Mouse (Mus musculus): Measurements from ENCODE around the gene Tbxas1.
A peak's percentile ranks its signal among the peaks of the same experiment; 100 is the strongest.

Tbxas1 gene

DNA sequence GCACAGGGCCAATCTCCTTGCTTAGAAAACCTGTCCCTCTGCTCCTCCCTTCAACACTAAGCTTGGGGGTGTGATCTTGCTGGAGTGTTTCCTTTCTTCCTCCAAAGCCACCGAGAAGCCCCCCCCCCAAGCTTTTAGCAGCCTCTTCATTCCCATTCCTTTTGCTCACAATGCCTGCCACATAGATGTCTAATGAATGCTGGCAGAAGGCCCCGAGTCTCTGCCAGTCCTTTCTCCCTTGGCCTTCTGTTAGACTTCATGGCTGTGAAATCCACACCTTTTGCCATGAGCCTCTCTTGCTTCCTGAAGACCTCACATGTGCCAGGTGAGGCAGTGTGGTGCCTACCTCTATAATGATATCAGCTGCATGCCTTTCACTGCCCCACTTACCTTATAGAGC is 47.3 kb downstream of the Tbxas1 start:
- no peak for DNase-seq (ENCODE audit: low spot score in 2 of 2)

DNA sequence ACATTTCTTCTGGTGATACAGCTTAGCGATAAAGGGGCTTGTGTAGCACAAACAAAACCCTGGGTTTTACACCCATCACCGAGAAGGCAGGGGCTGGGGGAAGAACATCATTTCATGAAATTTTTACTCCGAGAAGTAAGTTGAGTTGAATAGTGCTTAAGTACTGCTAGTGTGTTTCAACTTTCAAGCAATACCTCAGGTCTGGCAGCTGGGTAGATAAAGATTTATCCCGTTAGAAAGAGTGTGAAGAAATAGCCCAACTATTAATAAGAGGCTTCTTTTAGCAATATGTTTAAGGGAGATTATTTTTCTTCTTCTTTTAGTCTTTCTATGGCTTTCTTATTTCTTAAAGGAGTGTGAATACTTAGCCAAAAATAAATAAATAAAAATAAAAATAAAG is 48.2 kb downstream of the Tbxas1 start:
- no peak for DNase-seq (ENCODE audit: low spot score in 2 of 2)

DNA sequence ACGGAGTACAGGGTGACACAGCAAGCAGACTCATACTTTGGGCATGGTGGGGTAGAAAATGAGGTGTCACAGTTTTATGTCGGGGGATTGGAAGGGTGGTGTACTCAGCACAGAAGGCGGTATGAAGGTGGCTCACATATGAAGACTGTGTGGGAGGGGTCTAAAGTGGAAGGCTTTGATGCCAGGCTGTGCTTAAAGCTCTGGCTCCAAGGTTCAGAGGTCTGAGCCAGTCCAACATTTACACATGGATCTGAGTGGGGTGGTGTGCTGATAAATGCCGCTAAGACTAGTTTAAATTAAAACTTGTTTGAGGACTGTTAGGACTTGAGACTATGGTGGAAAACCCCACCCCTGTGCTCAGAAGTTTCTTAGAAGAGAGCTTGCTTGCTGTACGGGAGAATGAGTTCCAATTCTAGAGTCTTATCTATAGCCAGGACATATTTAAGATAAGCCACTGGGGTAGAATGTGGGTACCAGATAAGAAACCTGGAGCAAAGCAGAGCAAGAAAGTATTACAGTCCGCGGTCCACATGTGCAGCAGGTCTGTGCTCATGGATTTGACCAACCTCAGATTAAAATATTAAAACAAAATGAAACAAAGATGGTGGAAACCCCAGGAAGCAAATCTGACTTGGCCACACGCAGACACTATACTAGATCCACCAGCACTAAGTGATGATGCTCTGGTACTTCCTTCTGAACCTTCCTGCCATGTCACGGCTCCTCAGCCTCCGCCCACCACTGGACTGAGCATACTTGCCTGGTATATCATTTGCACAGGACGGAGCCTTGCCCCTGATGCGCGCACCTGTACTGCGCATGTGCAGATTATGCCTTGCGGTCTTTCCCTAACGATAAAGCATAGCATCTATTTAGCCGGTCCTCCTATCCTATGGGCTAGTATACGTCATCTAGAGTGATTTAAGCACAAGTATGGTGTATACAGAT is 48.9 kb downstream of the Tbxas1 start:
- DNase-seq (ENCODE audit: low spot score in 2 of 2) = no peak

DNA sequence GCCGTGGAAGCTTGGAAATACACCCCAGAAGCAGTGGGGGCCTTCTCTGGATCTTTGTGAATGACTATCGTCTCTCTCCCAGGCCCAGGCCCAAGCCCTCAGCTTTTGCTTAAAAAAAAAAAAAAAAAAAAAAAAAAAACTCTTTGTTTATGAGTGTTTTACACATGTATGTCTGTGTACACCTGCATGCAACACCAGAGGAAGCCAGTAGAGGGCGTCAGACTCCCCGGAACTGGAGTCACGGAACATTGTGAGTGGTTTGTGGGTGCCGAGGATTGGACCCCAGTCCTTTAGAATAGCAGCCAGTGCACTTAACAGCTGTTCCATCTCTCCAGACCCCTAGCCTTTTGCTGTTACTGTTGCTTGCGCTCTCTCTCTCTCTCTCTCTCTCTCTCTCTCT is 50.5 kb downstream of the Tbxas1 start:
- DNase-seq (ENCODE audit: low spot score in 2 of 2) = no peak

DNA sequence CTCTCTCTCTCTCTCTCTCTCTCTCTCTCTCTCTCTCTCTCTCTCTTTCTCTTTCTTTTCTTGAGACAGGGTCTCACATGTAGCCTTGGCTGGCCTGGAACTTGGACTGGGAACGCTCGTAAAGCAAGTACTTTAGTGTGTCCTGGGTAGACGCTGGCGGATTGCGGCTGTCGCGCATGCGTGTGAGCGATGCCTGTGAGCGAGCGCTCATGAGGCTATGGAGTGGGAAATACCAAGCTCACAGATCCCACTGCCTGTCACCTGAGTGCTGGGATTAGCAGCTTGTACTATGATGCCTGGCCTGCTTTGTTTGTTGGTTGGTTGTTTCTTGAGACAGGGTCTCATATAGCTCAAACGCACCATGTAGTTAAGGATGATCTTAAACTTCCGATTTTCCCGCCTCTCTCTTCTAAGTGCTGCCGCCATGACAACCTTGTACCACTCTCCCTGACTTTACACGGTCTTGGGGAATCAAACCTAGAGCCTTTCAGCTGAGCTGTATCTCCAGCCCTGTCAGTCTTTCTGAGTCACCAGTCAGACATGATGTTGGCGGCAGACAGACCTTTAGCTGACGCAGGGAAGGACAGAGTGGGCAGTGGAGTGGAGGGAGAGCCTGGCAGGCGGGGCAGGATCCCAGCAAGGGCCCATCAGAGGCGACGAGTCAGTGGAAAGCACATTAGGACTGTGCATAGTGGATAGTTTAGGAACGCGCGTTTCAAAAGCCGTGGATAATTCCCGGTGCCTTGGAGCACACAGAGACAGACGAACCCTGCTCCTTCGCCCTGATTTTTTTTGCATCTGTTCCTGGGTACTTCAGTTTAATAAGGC is 51.1 kb downstream of the Tbxas1 start:
- no peak for DNase-seq (ENCODE audit: low spot score in 2 of 2)

DNA sequence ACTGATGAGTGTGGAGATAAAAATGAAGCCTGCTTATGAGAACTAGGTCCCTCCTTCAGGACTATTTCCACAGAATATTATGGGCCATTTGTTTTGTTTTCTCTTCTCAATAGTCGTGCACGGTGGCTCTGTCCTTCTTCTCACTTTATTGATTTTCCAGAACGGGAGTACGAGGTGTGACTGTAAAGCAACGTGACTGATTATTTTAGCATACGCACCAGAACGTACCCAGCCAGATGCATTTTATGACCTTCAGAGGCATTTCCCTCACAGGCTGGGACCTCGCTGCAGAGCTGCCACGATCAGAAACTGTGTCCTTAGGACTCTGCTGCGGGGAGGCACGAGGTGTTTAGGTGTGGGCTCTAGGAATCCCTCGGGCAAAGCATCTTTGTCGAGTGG is 51.8 kb downstream of the Tbxas1 start:
- no peak for DNase-seq (ENCODE audit: low spot score in 2 of 2)

DNA sequence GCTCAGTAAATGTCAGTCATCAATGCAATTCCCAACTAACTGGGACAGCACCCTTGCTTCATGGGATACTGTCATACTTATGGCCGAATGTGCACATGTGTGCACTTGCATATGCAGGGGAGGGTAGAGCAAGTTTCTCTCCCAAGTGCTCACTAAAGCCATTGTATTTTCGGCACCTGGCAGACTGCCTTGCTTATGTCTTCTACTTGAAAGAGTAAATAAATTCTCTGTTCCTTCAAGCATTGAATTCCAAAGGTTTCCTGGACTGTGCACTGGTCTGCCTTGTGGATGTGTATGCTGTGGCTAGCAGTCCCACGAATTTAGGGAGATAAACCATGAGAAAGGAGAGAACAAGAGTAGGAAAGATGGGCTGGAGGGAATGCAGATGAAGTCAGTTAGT is 53.3 kb downstream of the Tbxas1 start:
- DNase-seq (ENCODE audit: low spot score in 2 of 2) = no peak

DNA sequence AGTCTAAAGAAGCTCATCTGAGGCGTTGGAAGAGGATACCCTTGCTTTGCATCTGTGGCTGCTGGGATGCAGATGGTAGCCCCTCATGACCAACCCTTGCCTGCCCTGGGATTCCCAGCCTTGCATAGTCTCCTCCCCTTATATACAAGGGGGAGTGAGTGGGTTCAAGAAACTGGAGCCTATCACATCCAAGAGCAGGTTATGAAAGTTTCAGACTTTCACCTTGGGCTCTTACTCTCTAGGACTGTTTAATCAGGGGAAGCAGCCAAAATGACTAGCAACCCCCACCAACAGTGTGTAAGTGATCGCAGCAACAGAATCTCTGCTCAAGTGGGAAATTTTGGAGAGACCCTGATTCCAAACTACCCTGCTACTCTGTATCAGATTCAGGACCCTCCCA is 60.8 kb downstream of the Tbxas1 start:
- no peak for DNase-seq (ENCODE audit: low spot score in 2 of 2)

DNA sequence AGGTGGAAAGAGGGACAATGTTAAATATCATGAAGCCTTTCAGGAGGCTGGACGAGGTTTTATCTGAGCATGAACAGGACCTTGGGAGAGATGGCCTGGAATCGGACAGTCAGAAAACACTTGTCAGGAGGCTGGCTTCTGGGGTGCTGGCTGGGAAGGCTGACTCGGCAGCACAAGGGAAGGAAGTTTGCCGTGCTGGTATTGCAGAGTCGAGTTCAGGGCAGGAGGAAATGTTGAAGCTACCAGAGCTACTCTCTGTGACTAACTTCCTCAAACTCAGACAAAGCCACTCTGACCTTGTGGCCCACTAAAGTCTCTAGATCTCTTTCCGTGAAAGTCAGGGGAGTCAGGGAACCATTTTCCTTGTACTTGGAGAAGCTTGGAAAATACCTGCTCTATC is 63.2 kb downstream of the Tbxas1 start:
- peak in 1 of 2 experiments; percentile 26 for DNase-seq (ENCODE audit: low spot score in 2 of 2)

DNA sequence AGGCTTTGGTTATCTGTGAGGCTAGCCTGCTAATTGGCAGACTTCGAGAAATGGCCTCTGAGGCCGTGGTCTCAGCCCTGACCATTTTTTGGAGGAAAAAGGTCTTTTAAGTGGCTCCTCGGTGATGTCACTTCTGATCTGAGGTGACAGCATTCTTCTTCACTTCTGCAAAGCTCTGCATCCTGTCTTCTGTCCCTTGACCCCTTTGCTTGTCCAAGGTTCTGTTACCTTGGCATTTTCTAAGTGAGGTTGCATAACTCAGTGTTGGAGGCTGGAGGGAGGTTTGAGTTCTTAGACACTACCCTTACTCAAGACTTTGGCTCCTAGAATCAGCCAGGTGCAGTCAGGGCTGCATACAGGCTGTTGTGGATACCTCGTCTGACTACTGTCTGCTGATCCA is 63.9 kb downstream of the Tbxas1 start:
- DNase-seq (ENCODE audit: low spot score in 2 of 2) = no peak

DNA sequence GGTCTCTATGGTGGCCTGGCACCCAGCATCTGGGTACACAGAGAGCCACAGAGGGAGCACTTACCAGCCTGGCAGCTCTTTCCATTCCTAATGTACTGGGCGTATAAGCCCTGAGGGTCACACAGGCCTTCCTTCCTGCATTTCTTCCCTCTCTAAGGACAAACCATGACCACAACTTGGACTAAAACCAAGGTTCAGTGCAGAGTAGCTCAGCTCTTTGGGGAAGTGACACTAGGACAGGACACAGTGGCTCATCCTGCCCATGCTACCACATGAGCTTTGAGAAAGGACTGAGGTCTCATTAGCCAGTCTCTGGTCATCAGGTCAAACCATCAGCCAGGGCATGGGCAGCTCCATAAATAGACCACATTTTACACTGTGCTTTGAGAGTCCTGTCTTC is 65.8 kb downstream of the Tbxas1 start:
- no peak for DNase-seq (ENCODE audit: low spot score in 2 of 2)

DNA sequence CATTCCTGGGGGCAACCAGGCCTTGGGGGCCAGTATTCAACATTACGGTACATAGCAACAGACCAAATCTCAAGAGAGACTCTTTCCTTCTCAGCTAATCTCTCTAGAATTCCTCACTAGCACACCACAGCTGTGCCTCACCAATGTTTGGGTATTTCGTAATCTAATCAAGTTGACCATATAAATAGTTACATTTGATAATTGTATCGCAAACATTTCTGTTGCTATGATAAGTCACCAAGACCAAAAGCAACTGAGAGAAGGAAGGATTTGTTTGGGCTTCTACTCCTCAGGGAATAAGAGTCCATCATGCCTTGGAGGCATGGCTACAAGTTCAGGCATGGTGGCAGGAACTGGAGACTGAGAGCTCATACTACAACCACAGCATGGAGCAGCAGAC is 67.6 kb downstream of the Tbxas1 start:
- DNase-seq (ENCODE audit: low spot score in 2 of 2) = no peak

DNA sequence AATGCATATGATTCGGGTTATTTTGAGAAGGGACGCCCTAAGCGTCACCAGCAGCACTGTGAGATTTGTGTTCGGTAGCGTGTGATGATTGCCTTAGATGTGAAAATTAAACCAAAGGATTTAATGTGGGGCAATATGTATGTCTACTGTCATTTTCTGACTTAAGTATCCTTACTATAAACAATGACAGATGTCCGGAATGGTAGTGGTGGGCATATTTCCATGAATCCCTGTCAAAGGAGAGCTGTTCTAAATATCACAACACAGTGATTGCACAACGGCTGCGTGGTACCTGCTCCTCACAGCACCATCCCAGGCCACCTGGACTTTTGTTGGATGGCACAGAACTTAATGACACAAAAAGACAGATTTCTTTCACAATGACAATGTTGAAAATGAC is 69.2 kb downstream of the Tbxas1 start:
- no peak for DNase-seq (ENCODE audit: low spot score in 2 of 2)

DNA sequence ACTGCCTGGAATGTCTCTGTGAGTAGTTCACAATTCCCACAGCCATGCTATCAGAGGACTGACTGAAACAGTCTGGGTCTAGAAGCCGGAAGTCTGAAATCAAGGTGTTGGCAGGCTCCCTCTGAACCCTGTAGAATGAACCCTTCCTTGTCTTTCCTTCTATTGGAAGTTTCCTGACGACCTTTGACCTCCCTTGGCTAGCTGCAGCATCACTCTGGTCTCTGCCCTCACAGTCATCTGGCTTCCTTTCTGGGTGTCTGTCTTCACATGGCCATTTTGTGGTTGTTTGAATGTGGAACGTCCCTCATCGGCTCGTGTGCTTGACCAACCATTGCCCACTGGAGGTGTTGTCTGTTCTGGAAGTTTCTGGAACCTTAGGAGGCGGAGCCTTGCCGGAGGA is 69.6 kb downstream of the Tbxas1 start:
- DNase-seq (ENCODE audit: low spot score in 2 of 2) = no peak

DNA sequence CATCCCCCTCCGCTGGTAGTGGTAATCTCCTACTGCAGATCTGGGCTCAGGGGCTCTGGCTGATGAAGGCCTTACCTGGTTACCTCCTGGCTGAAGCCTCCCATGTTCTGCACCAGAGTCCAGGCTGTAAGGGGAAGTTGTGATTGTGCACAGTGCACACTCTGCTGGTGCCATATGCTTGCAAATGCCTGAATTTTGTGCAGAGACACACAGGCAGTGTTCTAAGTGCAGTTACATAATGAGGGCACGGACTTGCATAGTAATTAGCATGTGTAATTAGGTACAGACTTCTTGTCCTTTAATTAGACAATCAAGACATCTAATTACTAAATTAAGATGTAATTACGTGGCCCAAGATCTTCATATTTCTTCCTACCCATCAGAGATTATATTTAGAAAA is 70.5 kb downstream of the Tbxas1 start:
- DNase-seq (ENCODE audit: low spot score in 2 of 2) = no peak

DNA sequence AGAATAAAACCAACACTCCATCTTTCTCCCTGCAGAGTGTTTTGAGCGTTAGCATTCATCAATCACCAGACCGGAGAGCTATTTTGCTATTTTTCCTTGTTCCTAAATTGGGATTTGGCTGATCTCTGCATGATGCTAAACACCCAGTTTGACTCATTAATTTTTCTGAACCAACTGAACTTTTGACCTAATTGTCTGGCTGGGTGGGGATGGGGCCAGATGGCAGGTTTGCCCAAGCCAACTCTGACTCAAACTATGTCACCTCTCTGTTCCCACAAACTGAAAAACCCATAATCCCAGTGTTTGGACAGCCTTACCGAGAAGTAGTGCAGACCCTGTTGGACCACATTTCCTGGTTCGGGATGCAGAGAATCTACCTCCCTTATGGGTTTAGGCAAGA is 72.1 kb downstream of the Tbxas1 start:
- DNase-seq (ENCODE audit: low spot score in 2 of 2) = no peak

DNA sequence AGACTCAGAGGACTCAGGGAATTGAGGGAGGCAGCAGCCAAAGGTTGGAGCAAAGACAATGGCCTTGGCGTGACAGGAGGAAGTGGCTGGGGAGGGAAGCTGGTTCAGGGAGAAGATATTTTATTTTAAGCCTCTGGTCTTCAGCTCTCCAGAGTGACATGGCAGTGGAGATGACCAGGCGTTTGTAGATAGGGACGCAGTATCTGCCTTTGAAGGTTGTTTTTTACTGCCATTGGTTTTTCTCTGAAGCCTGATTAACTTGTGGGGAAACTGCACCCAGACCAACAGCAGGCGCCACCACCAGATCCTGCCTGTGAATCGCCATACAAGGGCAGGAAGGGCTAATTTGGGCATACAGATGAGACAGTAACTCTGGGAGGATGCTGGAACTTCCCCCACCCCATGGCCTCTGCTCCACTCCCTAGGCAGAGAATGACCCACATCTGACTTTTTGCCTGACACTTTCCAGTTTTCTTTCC is 74.5 kb downstream of the Tbxas1 start:
- no peak for DNase-seq (ENCODE audit: low spot score in 2 of 2)

DNA sequence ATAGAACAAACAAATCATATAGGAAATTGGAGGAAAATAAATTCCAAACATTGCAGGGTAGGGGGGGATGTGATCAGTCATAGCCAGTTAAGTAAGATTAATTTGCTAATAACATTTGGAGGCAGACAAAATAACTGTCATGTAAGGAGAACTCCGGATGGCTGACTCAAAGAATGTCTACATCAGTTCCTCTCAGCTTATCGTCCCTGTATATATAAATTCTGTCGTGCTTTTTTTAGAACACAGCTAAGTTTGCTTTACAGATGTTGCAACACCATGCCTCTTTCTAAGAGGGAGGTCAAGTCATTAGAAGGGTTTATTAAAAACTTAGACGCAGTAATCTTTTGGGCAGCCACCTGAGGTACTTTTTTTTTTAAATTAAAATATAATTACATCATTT is 75.1 kb downstream of the Tbxas1 start:
- DNase-seq (ENCODE audit: low spot score in 2 of 2) = no peak

DNA sequence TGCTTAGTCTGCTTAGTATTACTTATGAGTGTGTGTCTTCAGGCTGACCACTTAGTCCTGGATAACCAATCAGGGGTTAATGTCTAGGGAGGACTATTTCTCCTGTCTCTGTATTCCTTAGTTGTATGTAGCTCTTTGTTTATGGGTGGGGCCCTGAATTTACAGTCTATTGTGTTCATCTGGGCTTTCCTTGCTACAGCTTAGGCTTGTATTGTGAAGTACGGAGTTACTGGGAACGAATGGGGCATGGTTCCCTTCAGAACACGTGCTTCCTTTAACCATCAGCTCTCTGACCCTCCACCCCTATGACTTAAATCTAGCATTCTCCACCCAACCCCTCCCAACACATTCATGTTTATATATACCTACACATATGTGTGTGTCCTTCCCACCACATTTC is 75.6 kb downstream of the Tbxas1 start:
- no peak for DNase-seq (ENCODE audit: low spot score in 2 of 2)

DNA sequence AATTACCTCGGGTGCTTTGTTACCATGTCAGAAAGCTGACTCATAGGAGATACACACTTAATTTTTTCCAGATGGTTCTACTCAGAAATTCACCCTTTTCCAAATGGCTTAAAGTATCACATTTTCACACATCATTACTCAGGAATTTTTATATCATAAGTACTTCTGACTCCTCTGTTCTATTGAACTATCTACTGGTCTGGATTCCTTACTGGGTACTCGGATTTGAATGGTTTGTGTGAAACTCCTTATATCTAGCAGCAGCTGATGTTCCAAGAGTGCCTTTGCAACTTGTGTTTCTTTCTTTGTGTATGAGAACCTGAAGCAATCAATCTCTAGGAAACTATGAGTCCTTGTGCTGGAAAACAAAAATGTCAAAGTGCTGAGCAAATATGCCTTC is 81.4 kb downstream of the Tbxas1 start:
- DNase-seq (ENCODE audit: low spot score in 2 of 2) = no peak

DNA sequence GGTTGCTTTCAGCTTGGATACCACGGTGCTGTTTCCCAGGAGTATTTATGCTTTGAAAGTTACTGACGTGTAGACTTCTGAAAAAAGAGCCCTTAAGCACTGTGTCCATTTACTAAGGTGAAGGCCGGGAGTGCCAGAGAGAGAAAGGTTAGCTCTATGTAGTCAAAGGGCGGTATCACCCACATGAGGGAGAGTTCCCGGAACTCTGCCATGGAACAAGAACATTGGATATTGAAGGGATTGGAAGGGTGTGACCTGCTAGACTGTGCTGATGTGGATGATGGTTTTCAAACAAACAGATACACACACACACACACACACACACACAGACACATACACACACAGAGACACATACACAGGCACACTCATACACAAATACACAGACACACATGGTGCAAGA is 82.0 kb downstream of the Tbxas1 start:
- no peak for DNase-seq (ENCODE audit: low spot score in 2 of 2)

DNA sequence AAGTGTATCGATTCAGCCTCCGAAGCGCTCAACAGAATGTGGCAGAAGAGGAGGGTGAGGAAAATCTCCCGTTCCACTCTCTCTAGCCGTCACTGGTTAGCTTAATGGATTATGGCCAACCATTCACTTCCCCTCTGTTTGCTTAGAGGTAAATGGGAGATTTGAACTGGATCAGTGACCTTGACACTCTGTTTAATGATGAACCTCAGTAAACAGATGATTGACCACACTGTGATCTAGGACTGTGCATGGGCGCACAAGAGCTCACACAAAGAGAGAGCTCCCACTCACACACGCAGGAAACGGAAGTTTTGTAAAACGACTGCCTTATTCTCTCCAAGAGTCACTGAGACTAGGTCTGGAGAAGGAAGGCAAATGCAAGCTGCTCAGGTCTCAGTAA is 84.3 kb downstream of the Tbxas1 start:
- no peak for DNase-seq (ENCODE audit: low spot score in 2 of 2)

DNA sequence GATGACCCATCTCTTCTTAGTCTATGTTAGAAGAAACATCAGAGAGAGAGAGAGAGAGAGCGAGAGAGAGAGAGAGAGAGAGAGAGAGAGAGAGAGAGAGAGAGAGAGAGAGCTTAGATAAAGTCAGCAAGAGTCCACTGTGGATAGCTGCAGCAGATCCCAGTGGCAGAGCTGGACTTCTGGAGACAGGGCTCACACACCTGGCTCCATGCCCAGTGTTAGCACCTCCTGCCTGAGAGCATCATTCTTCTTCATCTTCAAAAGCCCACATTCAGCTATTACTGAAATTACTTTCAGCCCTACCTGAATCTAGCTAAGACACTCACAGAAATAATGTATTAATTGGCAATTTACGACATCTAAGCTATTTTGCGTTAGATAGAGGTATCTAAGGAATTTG is 85.2 kb downstream of the Tbxas1 start:
- no peak for DNase-seq (ENCODE audit: low spot score in 2 of 2)
